Mouse (Mus musculus) heart, embryonic 16.5 days (tissue): Measurements from ENCODE around the gene Ntm. TPM values are rescaled to one million over a fixed set of nuclear protein-coding genes. Genes with fewer than 3 reads are reported as not detected.

Experiments
- ATAC-seq: fragments of 200-750 bp; cut with Nextera tagmentation; replicated peaks from 2 replicates; pipeline ENCODE4 v1.8.0; 2017; ENCODE audit warnings: moderate number of reproducible peaks; ENCODE audit not compliant: insufficient read depth, low FRiP score; ENCODE audit errors: extremely low read depth
- H3K27ac ChIP-seq: fragments of 300-500 bp; sonication (generic); 2 replicates; pipeline ENCODE4 v1.5.1; 2014; ENCODE audit warnings: mild to moderate bottlenecking, low read length, control low read depth, moderate library complexity
- H3K27me3 ChIP-seq: fragments of 300-500 bp; sonication (generic); 2 replicates; pipeline ENCODE4 v1.6.1; 2014; ENCODE audit warnings: low read length, mixed read lengths; ENCODE audit not compliant: control insufficient read depth, insufficient read depth
- H3K36me3 ChIP-seq: fragments of 300-500 bp; sonication (generic); 2 replicates; pipeline ENCODE4 v1.6.1; 2014; ENCODE audit not compliant: control insufficient read depth, insufficient read depth
- H3K4me1 ChIP-seq: fragments of 300-500 bp; sonication (generic); 2 replicates; pipeline ENCODE4 v1.6.1; 2014; ENCODE audit warnings: low read length, mixed read lengths; ENCODE audit not compliant: control insufficient read depth, insufficient read depth
- H3K4me2 ChIP-seq: fragments of 300-500 bp; sonication (generic); 2 replicates; pipeline ENCODE4 v1.6.1; 2014; ENCODE audit warnings: low read depth, mild to moderate bottlenecking, control low read depth, low read length
- H3K4me3 ChIP-seq: fragments of 300-500 bp; sonication (generic); 2 replicates; pipeline ENCODE4 v1.5.1; 2014; ENCODE audit warnings: mild to moderate bottlenecking, control low read depth, low read length
- H3K9ac ChIP-seq: fragments of 300-500 bp; sonication (generic); 2 replicates; pipeline ENCODE4 v1.6.1; 2014; ENCODE audit warnings: low read length, control low read depth
- H3K9me3 ChIP-seq: fragments of 300-500 bp; sonication (generic); replicated peaks from 2 replicates; pipeline ENCODE4 v1.6.1; 2016; ENCODE audit warnings: low read length; ENCODE audit not compliant: control insufficient read depth
- WGBS: fragments of 180-500 bp; shearing (Covaris S2); extraction: QIAGEN DNeasy Blood & Tissue Kit; methylation state at CpG from one replicate; pipeline ENCODE4 v1.1.7; 2014; 5-methylcytosine and 5-hydroxymethylcytosine counted together
- polyA plus RNA-seq: library from polyadenylated mRNA; unstranded; fragments of >200 nt; fragmentation: Nextera tagmentation; extraction: Ambion mirVana; gene quantifications from 2 replicates; pipeline ENCODE4 v1.2.1, GENCODE M21; 2015

Gene Ntm
- polyA plus RNA-seq, 1 experiment from 2014 or later = 23.6 TPM

DNA sequence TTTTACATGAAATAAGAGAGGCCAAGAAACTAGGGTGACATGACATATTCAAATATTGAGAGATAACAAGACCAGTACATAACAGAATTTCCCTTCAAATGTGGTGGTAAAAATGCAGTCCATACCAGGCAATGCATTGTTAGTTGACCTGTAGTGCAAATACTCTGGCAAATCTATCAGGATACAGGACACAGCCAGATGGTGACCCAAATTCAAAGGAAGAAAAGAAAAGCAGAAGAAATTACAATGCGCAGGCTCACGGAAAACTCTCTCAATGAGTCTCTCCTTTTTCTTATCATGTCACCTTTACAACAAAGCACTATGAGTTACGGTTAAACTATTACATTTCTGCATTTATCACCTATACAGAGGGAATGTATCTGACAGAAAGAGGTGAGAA, 664.6 kb downstream of the Ntm start:
- WGBS = 84% methylated on average over 3 of the region's 3 CpGs

DNA sequence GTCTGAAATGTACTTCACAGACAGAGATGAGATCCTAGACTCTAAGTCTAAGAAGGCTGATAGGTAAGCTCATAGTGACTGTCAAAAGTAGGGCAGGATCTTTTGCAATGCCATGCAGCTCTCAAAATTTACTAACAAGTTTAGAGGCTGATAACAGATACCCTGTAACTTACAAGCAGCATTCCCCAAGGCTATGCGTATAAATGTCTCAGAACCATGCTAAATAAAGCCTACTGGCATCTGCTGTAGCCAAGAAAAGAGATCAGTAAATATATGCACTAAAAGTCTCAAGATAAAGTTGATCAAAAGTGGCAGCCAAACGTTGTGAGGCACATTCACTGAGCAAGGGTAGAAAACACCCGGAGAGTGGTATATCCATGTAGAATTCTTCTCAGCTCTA, 666.2 kb downstream of the Ntm start:
- no peak overlapping the region for H3K9ac ChIP-seq
- H3K9me3 ChIP-seq = no peaks in the 10 kb centered on the region
- H3K4me1 ChIP-seq = peaks cover 13% of the 10 kb centered on the region
- no peaks in the 10 kb centered on the region for H3K27me3 ChIP-seq
- no peak overlapping the region for H3K4me2 ChIP-seq
- WGBS = 66% methylated on average over 3 of the region's 3 CpGs
- no peak overlapping the region for H3K27ac ChIP-seq
- H3K4me3 ChIP-seq = no peak overlapping the region
- no peaks in the 10 kb centered on the region for H3K36me3 ChIP-seq
- no peak for ATAC-seq

More for the DNA sequence above, 664.6 kb downstream of the Ntm start:
- Histone ChIP-seq H3K27ac (no peak overlapping the region), H3K4me1 (peaks cover 13% of the 10 kb centered on the region), H3K4me3 (no peak overlapping the region), H3K9ac (no peak overlapping the region), H3K36me3 (no peaks in the 10 kb centered on the region), H3K4me2 (no peak overlapping the region), H3K9me3 (no peaks in the 10 kb centered on the region), H3K27me3 (no peaks in the 10 kb centered on the region)
- no peak for ATAC-seq

DNA sequence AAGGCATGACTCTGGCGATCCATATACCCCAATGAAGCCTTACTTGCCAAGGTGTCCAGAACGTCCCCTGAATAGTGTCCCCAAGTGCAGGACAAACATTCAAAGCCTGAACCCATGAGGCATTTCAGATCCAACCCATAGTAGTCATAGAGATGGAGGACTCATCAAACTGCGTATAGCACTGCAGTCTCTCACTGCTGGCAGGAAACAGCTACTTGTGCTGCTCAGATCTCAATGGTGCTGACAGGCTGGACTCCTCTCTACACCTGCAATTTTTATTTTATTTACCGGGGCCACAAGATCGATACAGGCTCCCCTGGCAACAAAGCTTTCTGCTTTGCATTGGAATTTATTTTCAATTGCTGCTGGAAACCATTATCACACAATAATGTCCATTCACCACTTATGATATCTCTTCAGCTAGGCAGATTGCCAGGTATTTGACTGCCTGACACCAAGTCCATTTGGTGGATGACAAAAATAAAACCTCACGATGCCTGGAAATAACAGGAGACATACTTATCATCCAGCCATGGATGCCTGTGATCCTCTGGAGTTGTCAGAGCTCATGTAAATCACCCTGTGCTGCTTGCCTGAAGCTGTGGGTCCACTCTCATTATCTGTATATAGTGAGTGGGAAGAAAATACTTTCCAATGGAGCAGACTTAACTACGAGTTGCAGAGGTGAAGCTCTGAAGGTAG, 674.8 kb downstream of the Ntm start:
- ATAC-seq = peak; percentile 86
- Histone ChIP-seq H3K9ac (no peak overlapping the region), H3K4me2 (peak overlapping the region; percentile 46), H3K36me3 (no peaks in the 10 kb centered on the region), H3K4me1 (peaks cover 14% of the 10 kb centered on the region; the same call in 1 of the 2 replicates), H3K27ac (peak overlapping the region; percentile 80), H3K27me3 (no peaks in the 10 kb centered on the region), H3K9me3 (no peaks in the 10 kb centered on the region), H3K4me3 (no peak overlapping the region; the same call in 1 of the 2 replicates)
- 37% methylated on average over 7 of the region's 7 CpGs for whole genome bisulfite sequencing

DNA sequence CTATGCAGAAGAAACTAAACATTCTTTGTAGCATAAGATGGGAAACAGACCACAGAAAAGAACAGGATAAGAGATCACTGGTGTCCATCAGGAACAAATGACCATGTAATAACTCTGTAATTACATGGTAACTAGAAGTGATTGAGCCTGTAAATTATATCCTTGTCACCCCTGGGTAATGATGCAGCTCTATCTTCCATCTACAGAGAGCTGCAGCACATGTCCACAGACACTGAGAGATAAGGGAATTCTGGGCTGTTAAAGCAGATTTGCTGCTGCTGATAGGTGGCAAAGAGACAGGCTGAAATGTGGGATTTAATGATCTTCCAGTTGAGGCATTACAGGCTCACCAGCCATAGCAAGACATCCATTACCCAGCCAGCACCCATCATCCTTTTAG, 677.8 kb downstream of the Ntm start:
- H3K36me3 ChIP-seq = no peaks in the 10 kb centered on the region
- no peak overlapping the region for H3K27ac ChIP-seq
- H3K4me1 ChIP-seq = peaks cover 14% of the 10 kb centered on the region; the same call in 1 of the 2 replicates
- H3K9ac ChIP-seq = no peak overlapping the region
- no peak overlapping the region for H3K4me3 ChIP-seq
- no peak overlapping the region for H3K4me2 ChIP-seq
- H3K27me3 ChIP-seq = no peaks in the 10 kb centered on the region
- no peak for ATAC-seq
- no peaks in the 10 kb centered on the region for H3K9me3 ChIP-seq

DNA sequence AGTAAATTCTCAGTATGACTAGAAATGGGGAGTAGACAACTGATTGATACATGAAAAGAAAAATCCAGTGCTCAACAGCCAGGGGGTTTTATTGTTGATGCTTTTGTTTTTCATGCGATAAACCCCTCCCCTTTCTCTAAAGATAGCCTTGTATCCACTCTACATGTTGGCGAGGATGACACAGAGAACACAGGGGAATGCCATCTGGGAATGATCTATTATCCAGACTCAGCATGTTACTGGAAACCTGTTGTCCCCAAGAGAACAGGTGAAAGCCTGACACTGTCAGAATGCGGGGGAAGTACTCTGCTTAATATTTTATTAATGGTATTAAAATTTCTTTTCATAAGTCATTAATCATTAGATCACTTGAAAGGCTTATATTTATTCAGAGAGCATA, 690.1 kb downstream of the Ntm start:
- no peak for ATAC-seq
- H3K4me2 ChIP-seq = no peak overlapping the region
- no peak overlapping the region for H3K4me3 ChIP-seq
- H3K36me3 ChIP-seq = no peaks in the 10 kb centered on the region
- H3K27me3 ChIP-seq = no peaks in the 10 kb centered on the region
- peaks cover 16% of the 10 kb centered on the region for H3K4me1 ChIP-seq
- no peak overlapping the region for H3K9ac ChIP-seq
- H3K9me3 ChIP-seq = no peaks in the 10 kb centered on the region
- no peak overlapping the region for H3K27ac ChIP-seq
- 81% methylated on average over 3 of the region's 3 CpGs for WGBS

DNA sequence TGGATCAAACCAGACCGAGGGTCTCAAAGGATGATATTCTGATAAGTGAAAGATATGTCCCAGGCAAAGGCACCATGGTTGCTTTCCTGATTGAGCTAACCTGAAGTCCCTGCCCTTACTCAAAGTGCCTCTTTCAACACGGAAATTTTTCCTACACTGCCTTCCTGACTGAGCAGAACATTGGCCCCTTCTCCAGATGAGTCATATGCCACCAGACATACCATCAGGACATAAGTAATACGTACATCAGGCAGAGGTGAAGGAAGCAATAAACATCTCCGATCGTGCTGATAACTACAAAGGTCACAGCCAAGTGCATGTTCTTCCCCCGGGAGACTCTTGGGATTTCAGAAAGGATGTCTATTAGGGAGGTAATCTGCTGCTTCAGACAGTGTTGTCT, 693.0 kb downstream of the Ntm start:
- Histone ChIP-seq H3K4me1 (peaks cover 27% of the 10 kb centered on the region), H3K36me3 (no peaks in the 10 kb centered on the region), H3K9me3 (no peaks in the 10 kb centered on the region), H3K4me2 (no peak overlapping the region), H3K4me3 (no peak overlapping the region), H3K9ac (no peak overlapping the region), H3K27me3 (no peaks in the 10 kb centered on the region), H3K27ac (no peak overlapping the region)
- WGBS = 75% methylated on average over 6 of the region's 6 CpGs
- no peak for ATAC-seq

DNA sequence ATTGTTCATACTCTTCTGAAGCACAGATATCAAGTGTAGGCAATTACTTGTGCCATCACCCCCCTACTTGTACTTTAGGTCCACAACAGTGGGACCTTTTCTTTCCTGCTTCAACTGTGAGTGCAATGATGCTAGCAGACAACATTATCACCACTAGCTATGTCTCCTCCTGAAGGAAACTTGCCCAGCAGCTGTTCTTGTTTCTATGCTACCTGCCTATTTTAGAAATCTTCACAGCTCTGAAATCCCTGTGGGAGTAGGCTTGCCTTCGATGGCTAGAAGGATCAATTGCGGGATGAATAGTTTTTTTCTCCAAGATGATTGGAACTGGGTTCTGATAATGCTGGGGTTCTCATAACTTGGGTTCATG, 693.7 kb downstream of the Ntm start:
- no peak overlapping the region for H3K4me2 ChIP-seq
- ATAC-seq = no peak
- H3K27me3 ChIP-seq = no peaks in the 10 kb centered on the region
- H3K4me3 ChIP-seq = no peak overlapping the region
- peak overlapping the region; percentile 9; the same call in 1 of the 2 replicates for H3K27ac ChIP-seq
- no peak overlapping the region for H3K9ac ChIP-seq
- no peaks in the 10 kb centered on the region for H3K36me3 ChIP-seq
- H3K9me3 ChIP-seq = no peaks in the 10 kb centered on the region
- WGBS = 88% methylated on average over 2 of the region's 2 CpGs
- peaks cover 27% of the 10 kb centered on the region for H3K4me1 ChIP-seq

DNA sequence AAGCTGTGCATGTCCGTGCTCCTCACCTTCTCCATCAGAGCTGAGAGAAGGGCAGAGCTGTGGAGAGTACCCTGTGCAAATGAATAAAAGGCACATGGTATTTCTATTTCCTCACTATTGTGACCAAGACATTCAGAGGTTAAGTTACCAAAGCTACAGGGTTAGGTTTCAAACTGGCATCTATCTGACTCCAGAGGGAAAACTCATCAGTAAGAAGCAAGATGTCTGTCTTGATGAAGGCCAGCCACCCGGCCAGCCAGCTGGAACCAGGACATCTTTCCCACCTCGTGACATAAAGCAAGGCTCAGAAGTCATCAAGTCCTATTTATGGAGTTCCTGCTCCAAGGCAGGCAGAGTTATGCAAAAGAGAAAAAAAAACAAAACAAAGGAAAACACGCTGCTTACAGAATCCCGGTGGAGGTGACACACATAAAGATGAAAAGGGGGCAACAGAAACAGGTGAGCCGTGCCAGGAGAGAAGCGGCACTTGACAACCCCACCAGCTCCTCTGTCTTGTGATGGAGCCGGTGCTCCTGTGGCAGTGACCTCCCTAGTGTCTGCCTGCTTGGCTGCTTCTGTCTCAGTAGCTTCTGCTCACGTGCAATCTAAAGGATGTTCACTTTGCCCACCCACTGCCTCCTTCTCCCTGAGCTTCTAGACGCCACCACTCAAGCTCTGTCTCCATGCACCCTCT, 694.2 kb downstream of the Ntm start:
- Histone ChIP-seq H3K27me3 (no peaks in the 10 kb centered on the region), H3K27ac (peak overlapping the region; percentile 32; the same call in 1 of the 2 replicates), H3K4me2 (no peak overlapping the region; the same call in 1 of the 2 replicates), H3K9me3 (no peaks in the 10 kb centered on the region), H3K4me3 (no peak overlapping the region), H3K36me3 (no peaks in the 10 kb centered on the region), H3K4me1 (peaks cover 27% of the 10 kb centered on the region), H3K9ac (no peak overlapping the region)
- 42% methylated on average over 10 of the region's 10 CpGs for WGBS
- no peak for ATAC-seq

DNA sequence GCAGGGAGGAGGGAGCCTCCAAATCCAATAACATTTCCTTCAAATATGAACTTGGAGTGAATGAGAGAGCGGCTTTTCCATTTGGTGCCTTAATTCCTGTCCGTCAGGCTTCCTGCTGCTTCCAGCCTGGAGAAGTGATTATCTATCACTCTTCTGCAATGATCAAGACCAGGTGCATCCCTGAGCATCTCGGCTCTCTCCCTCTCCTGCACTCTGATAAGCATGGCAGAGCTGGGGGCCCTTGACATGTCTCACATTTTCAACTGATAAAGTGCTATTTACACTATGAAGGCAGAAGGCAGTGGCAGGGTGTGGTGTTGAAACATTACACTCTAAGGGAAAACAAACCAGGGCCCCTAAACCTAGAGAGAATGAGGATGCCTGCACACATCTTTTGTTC, 695.3 kb downstream of the Ntm start:
- 26% methylated on average over 3 of the region's 3 CpGs for WGBS

More for the DNA sequence above, 695.3 kb downstream of the Ntm start:
- H3K4me2 ChIP-seq = no peak overlapping the region
- H3K27me3 ChIP-seq = no peaks in the 10 kb centered on the region
- no peak for ATAC-seq
- H3K36me3 ChIP-seq = no peaks in the 10 kb centered on the region
- no peak overlapping the region for H3K27ac ChIP-seq
- H3K4me1 ChIP-seq = peaks cover 27% of the 10 kb centered on the region
- no peak overlapping the region for H3K4me3 ChIP-seq
- H3K9ac ChIP-seq = no peak overlapping the region
- no peaks in the 10 kb centered on the region for H3K9me3 ChIP-seq
